Mouse (Mus musculus): ENCODE data around the gene Tcte1. TPM values are rescaled to one million over a fixed set of nuclear protein-coding genes. Genes with fewer than 3 reads are reported as not detected.
A peak's percentile ranks its signal among the peaks of the same experiment; 100 is the strongest.

Gene Tcte1
- polyA plus RNA-seq, 1 experiment, result 0.16 TPM

GRCm38 (mm10) chr17:45485581-45485980 lies 37.7 kb upstream of the Tcte1 start:
- H3K4me3 ChIP-seq (ENCODE audit: extremely low read depth, insufficient read depth, insufficient read length), result no peak overlapping the region
- DNase-seq (ENCODE audit: low read depth in 1 of 2, low spot score in 2 of 2), result no peak
- H3K27me3 ChIP-seq (ENCODE audit: control insufficient read depth, insufficient read depth, low read length), result no peaks in the 10 kb centered on the region
- TF ChIP-seq POLR2A (IDR thresholded peaks at IDR 0.05; ENCODE audit: low read depth, low read length) (no peak), CTCF (IDR thresholded peaks at IDR 0.05; ENCODE audit: extremely low read depth, insufficient read depth, insufficient read length, insufficient replicate concordance) (no peak)
- no peaks in the 10 kb centered on the region for H3K36me3 ChIP-seq (ENCODE audit: control insufficient read depth, insufficient read depth, low read length)
- WGBS, result 92% methylated on average over 7 of the region's 7 CpGs
- H3K27ac ChIP-seq (ENCODE audit: insufficient read depth, low read length), result no peak overlapping the region
- peaks cover 2% of the 10 kb centered on the region; the same call in 1 of the 2 replicates for H3K4me1 ChIP-seq (ENCODE audit: control insufficient read depth, insufficient read depth, insufficient read length)

- no peaks in the 10 kb centered on the region for H3K27me3 ChIP-seq (ENCODE audit: control insufficient read depth, insufficient read depth, low read length)
- 12% methylated on average over 5 of the region's 5 CpGs for WGBS
- no peak overlapping the region for H3K27ac ChIP-seq (ENCODE audit: insufficient read depth, low read length)
- peaks cover 2% of the 10 kb centered on the region; the same call in 1 of the 2 replicates for H3K4me1 ChIP-seq (ENCODE audit: control insufficient read depth, insufficient read depth, insufficient read length)
- H3K4me3 ChIP-seq (ENCODE audit: extremely low read depth, insufficient read depth, insufficient read length), result no peak overlapping the region
- no peaks in the 10 kb centered on the region for H3K36me3 ChIP-seq (ENCODE audit: control insufficient read depth, insufficient read depth, low read length)
- no peak for DNase-seq (ENCODE audit: low read depth in 1 of 2, low spot score in 2 of 2)
- TF ChIP-seq CTCF (IDR thresholded peaks at IDR 0.05; ENCODE audit: extremely low read depth, insufficient read depth, insufficient read length, insufficient replicate concordance), result no peak
- no peak for TF ChIP-seq POLR2A (IDR thresholded peaks at IDR 0.05; ENCODE audit: low read depth, low read length)
Observed at GRCm38 (mm10) chr17:45487216-45487615, 36.0 kb upstream of the Tcte1 start.

GRCm38 (mm10) chr17:45488321-45489254 lies 34.6 kb upstream of the Tcte1 start:
- WGBS, result 52% methylated on average over 23 of the region's 23 CpGs
- Histone ChIP-seq H3K27me3 (ENCODE audit: control insufficient read depth, insufficient read depth, low read length) (no peaks in the 10 kb centered on the region), H3K4me1 (ENCODE audit: control insufficient read depth, insufficient read depth, insufficient read length) (peaks cover 2% of the 10 kb centered on the region; the same call in 1 of the 2 replicates), H3K36me3 (ENCODE audit: control insufficient read depth, insufficient read depth, low read length) (no peaks in the 10 kb centered on the region), H3K27ac (ENCODE audit: insufficient read depth, low read length) (no peak overlapping the region), H3K4me3 (ENCODE audit: extremely low read depth, insufficient read depth, insufficient read length) (no peak overlapping the region)
- TF ChIP-seq POLR2A (IDR thresholded peaks at IDR 0.05; ENCODE audit: low read depth, low read length) (no peak), CTCF (IDR thresholded peaks at IDR 0.05; ENCODE audit: extremely low read depth, insufficient read depth, insufficient read length, insufficient replicate concordance) (no peak)
- DNase-seq (ENCODE audit: low read depth in 1 of 2, low spot score in 2 of 2), result peak in 1 of 2 experiments; percentile 22

GRCm38 (mm10) chr17:45489736-45490135 lies 33.5 kb upstream of the Tcte1 start:
- TF ChIP-seq POLR2A (IDR thresholded peaks at IDR 0.05; ENCODE audit: low read depth, low read length) (no peak), CTCF (IDR thresholded peaks at IDR 0.05; ENCODE audit: extremely low read depth, insufficient read depth, insufficient read length, insufficient replicate concordance) (no peak)
- Histone ChIP-seq H3K27me3 (ENCODE audit: control insufficient read depth, insufficient read depth, low read length) (no peaks in the 10 kb centered on the region), H3K27ac (ENCODE audit: insufficient read depth, low read length) (no peak overlapping the region), H3K4me3 (ENCODE audit: extremely low read depth, insufficient read depth, insufficient read length) (no peak overlapping the region), H3K36me3 (ENCODE audit: control insufficient read depth, insufficient read depth, low read length) (no peaks in the 10 kb centered on the region), H3K4me1 (ENCODE audit: control insufficient read depth, insufficient read depth, insufficient read length) (peaks cover 2% of the 10 kb centered on the region; the same call in 1 of the 2 replicates)
- 88% methylated on average over 6 of the region's 6 CpGs for WGBS
- no peak for DNase-seq (ENCODE audit: low read depth in 1 of 2, low spot score in 2 of 2)

GRCm38 (mm10) chr17:45490532-45491154 lies 32.6 kb upstream of the Tcte1 start:
- H3K27me3 ChIP-seq (ENCODE audit: control insufficient read depth, insufficient read depth, low read length), result no peaks in the 10 kb centered on the region
- 66% methylated on average over 13 of the region's 13 CpGs for WGBS

GRCm38 (mm10) chr17:45495398-45495797 lies 27.8 kb upstream of the Tcte1 start:
- Histone ChIP-seq H3K4me3 (ENCODE audit: extremely low read depth, insufficient read depth, insufficient read length) (no peak overlapping the region), H3K36me3 (ENCODE audit: control insufficient read depth, insufficient read depth, low read length) (no peaks in the 10 kb centered on the region), H3K27ac (ENCODE audit: insufficient read depth, low read length) (no peak overlapping the region), H3K4me1 (ENCODE audit: control insufficient read depth, insufficient read depth, insufficient read length) (no peaks in the 10 kb centered on the region), H3K27me3 (ENCODE audit: control insufficient read depth, insufficient read depth, low read length) (no peaks in the 10 kb centered on the region)
- 82% methylated on average over 11 of the region's 11 CpGs for WGBS
- TF ChIP-seq POLR2A (IDR thresholded peaks at IDR 0.05; ENCODE audit: low read depth, low read length) (no peak), CTCF (IDR thresholded peaks at IDR 0.05; ENCODE audit: extremely low read depth, insufficient read depth, insufficient read length, insufficient replicate concordance) (no peak)
- no peak for DNase-seq (ENCODE audit: low read depth in 1 of 2, low spot score in 2 of 2)

More at GRCm38 (mm10) chr17:45490532-45491154, 32.6 kb upstream of the Tcte1 start:
- H3K4me1 ChIP-seq (ENCODE audit: control insufficient read depth, insufficient read depth, insufficient read length), result peaks cover 2% of the 10 kb centered on the region; the same call in 1 of the 2 replicates
- TF ChIP-seq POLR2A (IDR thresholded peaks at IDR 0.05; ENCODE audit: low read depth, low read length) (no peak), CTCF (IDR thresholded peaks at IDR 0.05; ENCODE audit: extremely low read depth, insufficient read depth, insufficient read length, insufficient replicate concordance) (no peak)
- H3K36me3 ChIP-seq (ENCODE audit: control insufficient read depth, insufficient read depth, low read length), result no peaks in the 10 kb centered on the region
- no peak overlapping the region for H3K27ac ChIP-seq (ENCODE audit: insufficient read depth, low read length)
- H3K4me3 ChIP-seq (ENCODE audit: extremely low read depth, insufficient read depth, insufficient read length), result no peak overlapping the region
- no peak for DNase-seq (ENCODE audit: low read depth in 1 of 2, low spot score in 2 of 2)

Measured in spleen, adult 2 months (tissue).